Mouse (Mus musculus) kidney, adult 2 months (tissue): ENCODE results near the gene Taar6. TPM values are rescaled to one million over a fixed set of nuclear protein-coding genes. Genes with fewer than 3 reads are reported as not detected.

ENCODE experiments used
- DNase-seq: peaks from one replicate; pipeline ENCODE4 v3.0.0; 2021
- H3K27ac ChIP-seq: fragments of 200-500 bp; 2 replicates; pipeline ENCODE4 v1.5.1; 2012; ENCODE audit warnings: low read depth, low read length, control low read depth, inconsistent platforms; ENCODE audit not compliant: insufficient read depth
- H3K27me3 ChIP-seq: fragments of 200-500 bp; replicated peaks from 2 replicates; pipeline ENCODE4 v1.6.1; 2012; ENCODE audit warnings: mild to moderate bottlenecking, moderate library complexity, low read length, inconsistent platforms; ENCODE audit not compliant: control insufficient read depth, insufficient read depth
- H3K36me3 ChIP-seq: fragments of 200-500 bp; 2 replicates; pipeline ENCODE4 v1.6.1; 2012; ENCODE audit warnings: mild to moderate bottlenecking, moderate library complexity, low read length, inconsistent platforms; ENCODE audit not compliant: control insufficient read depth, insufficient read depth
- H3K4me1 ChIP-seq: fragments of 200-500 bp; 2 replicates; pipeline ENCODE4 v1.6.1; 2011; ENCODE audit warnings: low read length; ENCODE audit not compliant: control insufficient read depth, insufficient read depth
- H3K4me3 ChIP-seq: fragments of 200-500 bp; 2 replicates; pipeline ENCODE4 v1.5.1; 2011; ENCODE audit warnings: mild to moderate bottlenecking, low read depth, low read length, control low read depth; ENCODE audit not compliant: insufficient read depth
- CTCF ChIP-seq: fragments of 200-500 bp; conservative IDR thresholded peaks from 2 replicates; pipeline ENCODE4 v1.5.1; 2011; ENCODE audit warnings: low read depth, mild to moderate bottlenecking, control low read depth, low read length, moderate library complexity, mixed read lengths; ENCODE audit not compliant: insufficient read depth, insufficient read length
- POLR2A ChIP-seq: fragments of 200-500 bp; IDR thresholded peaks from one replicate; pipeline ENCODE4 v1.6.1; 2011; ENCODE audit warnings: low read depth, low read length, control low read depth
- WGBS: fragments of 180-500 bp; shearing (Covaris S2); methylation state at CpG from one replicate; pipeline ENCODE4 v1.1.7; 2018; 5-methylcytosine and 5-hydroxymethylcytosine counted together
- polyA plus RNA-seq: library from polyadenylated mRNA; depleted of rRNA; stranded (reverse); fragments of >200 nt; gene quantifications from 2 replicates; pipeline ENCODE4 v1.2.3, GENCODE M21; 2012

Gene Taar6
- polyA plus RNA-seq, 1 experiment: not detected

- Histone ChIP-seq H3K4me3 (no peak within 1 kb of the TSS), H3K27ac (no peak within 1 kb of the TSS)
Observed at GRCm38 (mm10) chr10:23960444-23960915, 25.0 kb downstream of the Taar6 start, which contains the start of gene Taar4. Gene Taar4, plus strand, starts transcription at chr10:23960494.

GRCm38 (mm10) chr10:23959071-23959470 lies 26.4 kb downstream of the Taar6 start:
- 20% methylated on average over 3 of the region's 3 CpGs for WGBS
- H3K27ac ChIP-seq: no peak overlapping the region
- H3K4me1 ChIP-seq: no peaks in the 10 kb centered on the region
- no peaks in the 10 kb centered on the region for H3K27me3 ChIP-seq
- H3K36me3 ChIP-seq: no peaks in the 10 kb centered on the region
- no peak overlapping the region for H3K4me3 ChIP-seq
- DNase-seq: peak; percentile 82
- no peak for TF ChIP-seq POLR2A

More at GRCm38 (mm10) chr10:23960444-23960915, 25.0 kb downstream of the Taar6 start, which contains the start of gene Taar4:
- no peaks in the 10 kb centered on the region for H3K4me1 ChIP-seq
- TF ChIP-seq CTCF: no peak
- TF ChIP-seq POLR2A: no peak
- no peak for DNase-seq
- WGBS: 94% methylated on average over 13 of the region's 13 CpGs
- H3K27me3 ChIP-seq: no peaks in the 10 kb centered on the region
- no peaks in the 10 kb centered on the region for H3K36me3 ChIP-seq

- no peak for DNase-seq
- TF ChIP-seq CTCF (no peak), POLR2A (no peak)
- no peaks in the 10 kb centered on the region for H3K36me3 ChIP-seq
- H3K27me3 ChIP-seq: no peaks in the 10 kb centered on the region
- H3K4me3 ChIP-seq: no peak overlapping the region
- no peaks in the 10 kb centered on the region for H3K4me1 ChIP-seq
- WGBS: 75% methylated on average over 6 of the region's 6 CpGs
- H3K27ac ChIP-seq: no peak overlapping the region
Observed at GRCm38 (mm10) chr10:23951714-23952113, 33.7 kb downstream of the Taar6 start.

- 91% methylated on average over 16 of the region's 16 CpGs for WGBS
- TF ChIP-seq POLR2A (no peak), CTCF (no peak)
- no peak for DNase-seq
Observed at GRCm38 (mm10) chr10:23949508-23950005, 35.9 kb downstream of the Taar6 start, which contains the start of gene Taar3. Gene Taar3, plus strand, starts transcription at chr10:23949558.

GRCm38 (mm10) chr10:23948026-23948425 lies 37.4 kb downstream of the Taar6 start:
- TF ChIP-seq CTCF: no peak
- no peak for TF ChIP-seq POLR2A
- 49% methylated on average over 7 of the region's 7 CpGs for WGBS
- DNase-seq: no peak
- H3K4me1 ChIP-seq: no peaks in the 10 kb centered on the region
- no peak overlapping the region for H3K27ac ChIP-seq
- no peak overlapping the region for H3K4me3 ChIP-seq
- H3K36me3 ChIP-seq: no peaks in the 10 kb centered on the region
- H3K27me3 ChIP-seq: no peaks in the 10 kb centered on the region

More at GRCm38 (mm10) chr10:23949508-23950005, 35.9 kb downstream of the Taar6 start, which contains the start of gene Taar3:
- H3K4me3 ChIP-seq: no peak within 1 kb of the TSS
- H3K4me1 ChIP-seq: no peaks in the 10 kb centered on the region
- no peak within 1 kb of the TSS for H3K27ac ChIP-seq
- H3K36me3 ChIP-seq: no peaks in the 10 kb centered on the region
- H3K27me3 ChIP-seq: no peaks in the 10 kb centered on the region

GRCm38 (mm10) chr10:23942465-23942864 lies 43.0 kb downstream of the Taar6 start:
- no peak for DNase-seq
- no peaks in the 10 kb centered on the region for H3K36me3 ChIP-seq
- H3K27me3 ChIP-seq: no peaks in the 10 kb centered on the region; the same call in 1 of the 2 replicates
- WGBS: 82% methylated on average over 5 of the region's 5 CpGs
- H3K4me3 ChIP-seq: no peak overlapping the region
- H3K4me1 ChIP-seq: no peaks in the 10 kb centered on the region
- no peak overlapping the region for H3K27ac ChIP-seq
- TF ChIP-seq CTCF (peak; percentile 42), POLR2A (no peak)

- TF ChIP-seq POLR2A (no peak), CTCF (no peak)
Observed at GRCm38 (mm10) chr10:23938312-23938711, 47.1 kb downstream of the Taar6 start, which contains the start of gene Taar2. Gene Taar2, plus strand, starts transcription at chr10:23938572.

More at GRCm38 (mm10) chr10:23938312-23938711, 47.1 kb downstream of the Taar6 start, which contains the start of gene Taar2:
- DNase-seq: no peak
- Histone ChIP-seq H3K4me1 (no peaks in the 10 kb centered on the region), H3K36me3 (no peaks in the 10 kb centered on the region), H3K27ac (no peak within 1 kb of the TSS), H3K4me3 (no peak within 1 kb of the TSS), H3K27me3 (no peaks in the 10 kb centered on the region; the same call in 1 of the 2 replicates)
- WGBS: 33% methylated on average over 6 of the region's 6 CpGs
